Mouse (Mus musculus): ENCODE data around the gene Phf8.

DNA sequence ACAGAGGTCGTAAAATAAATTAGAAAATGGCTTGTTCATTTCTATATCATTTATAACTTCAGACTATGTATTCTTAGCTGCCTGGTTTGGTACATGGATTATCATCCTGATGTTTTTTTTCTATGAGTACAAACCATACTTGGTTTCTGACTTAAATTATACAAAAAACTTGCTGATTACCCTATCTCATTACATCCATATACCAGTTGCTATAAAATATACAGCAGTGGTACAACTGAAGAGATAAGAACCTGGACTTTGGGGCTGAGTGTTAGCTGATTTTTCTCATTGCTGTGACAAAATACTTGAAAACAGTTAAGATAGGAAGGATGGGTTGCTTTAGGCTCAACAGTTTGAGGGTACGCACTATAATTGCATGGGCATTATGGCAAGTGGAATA is 6.8 kb upstream of the Phf8 start:
- no peak for TF ChIP-seq CTCF (IDR thresholded peaks at IDR 0.05; ENCODE audit: insufficient read depth, low read depth, low read length)
- no peak for TF ChIP-seq POLR2A (IDR thresholded peaks at IDR 0.05; ENCODE audit: insufficient read depth, low read depth, low read length)

All from olfactory bulb, adult 2 months (tissue).